Mouse (Mus musculus): ENCODE measurements around the gene Cnnm2. TPM values are rescaled to one million over a fixed set of nuclear protein-coding genes. Genes with fewer than 3 reads are reported as not detected.
A peak's percentile ranks its signal among the peaks of the same experiment; 100 is the strongest.

Gene Cnnm2
- polyA plus RNA-seq, 1 experiment from 2014 or later = 3.0 TPM

DNA sequence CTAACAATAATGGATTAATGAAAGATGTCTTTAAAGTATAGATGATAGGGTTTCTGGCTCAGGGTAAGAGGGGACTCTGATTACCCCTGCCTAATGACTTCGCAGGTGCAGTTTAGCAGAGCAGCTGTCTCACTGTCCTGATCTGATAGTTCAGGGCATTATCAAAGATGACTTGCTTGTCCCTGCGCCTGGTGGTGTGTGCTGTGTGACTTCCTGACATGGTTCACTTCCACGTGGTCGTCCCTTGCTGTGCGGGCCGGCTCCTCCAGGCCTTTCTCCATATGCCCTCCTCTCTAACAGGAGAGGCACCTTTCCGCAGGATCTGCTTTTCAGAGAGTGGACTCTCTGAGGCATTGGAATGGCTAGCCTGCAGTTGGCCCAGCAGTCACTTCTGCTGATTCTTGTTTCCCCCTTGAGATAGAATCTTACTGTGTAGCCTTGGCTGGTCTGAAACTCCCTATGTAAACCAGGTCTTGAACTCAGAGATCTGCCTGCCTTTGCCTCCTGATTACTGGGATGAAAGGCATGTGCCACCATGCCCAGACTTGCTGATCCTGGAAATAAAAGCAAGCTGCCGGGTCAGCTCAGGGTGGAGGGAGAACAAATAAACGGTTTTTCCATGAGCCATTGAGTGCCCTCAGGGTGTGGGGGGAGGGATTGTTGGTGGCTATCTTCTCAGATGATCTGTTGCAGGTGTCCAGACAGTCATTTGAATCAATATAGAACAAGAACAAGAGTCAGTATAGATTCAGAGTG lies 44.7 kb downstream of the Cnnm2 start:
- no peak overlapping the region for H3K27ac ChIP-seq (replicated peaks)
- 66% methylated on average over 9 of the region's 9 CpGs for WGBS
- H3K9me3 ChIP-seq = no peaks in the 10 kb centered on the region
- peaks cover 20% of the 10 kb centered on the region for H3K4me1 ChIP-seq
- H3K27me3 ChIP-seq (replicated peaks; ENCODE audit: low read depth, poor library complexity, severe bottlenecking) = no peaks in the 10 kb centered on the region
- peak; percentile 28 for DNase-seq (ENCODE audit: low spot score)
- H3K4me3 ChIP-seq = no peak overlapping the region
- no peaks in the 10 kb centered on the region for H3K36me3 ChIP-seq (replicated peaks)

DNA sequence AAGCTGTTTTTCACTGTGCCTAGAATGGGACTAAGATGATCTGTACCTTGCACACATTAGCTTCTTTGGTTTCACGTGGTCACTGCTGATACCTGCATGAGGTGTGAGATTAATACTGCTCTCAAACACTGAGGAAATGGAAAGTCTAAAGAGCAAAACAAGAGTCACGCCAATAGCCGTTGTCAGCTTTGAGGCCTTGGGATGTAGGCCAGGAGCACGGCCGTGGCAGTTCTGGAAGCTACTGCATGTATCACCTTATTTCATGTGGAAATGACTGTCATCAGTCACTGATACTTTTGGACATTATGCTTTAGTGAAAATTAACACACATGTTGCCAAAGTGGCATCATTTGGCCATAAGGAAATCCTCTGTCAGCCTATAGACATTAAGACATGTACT lies 46.9 kb downstream of the Cnnm2 start:
- H3K27me3 ChIP-seq (replicated peaks; ENCODE audit: low read depth, poor library complexity, severe bottlenecking) = no peaks in the 10 kb centered on the region
- WGBS = 96% methylated on average over 5 of the region's 5 CpGs
- no peak for DNase-seq (ENCODE audit: low spot score)
- peaks cover 20% of the 10 kb centered on the region for H3K4me1 ChIP-seq
- no peaks in the 10 kb centered on the region for H3K36me3 ChIP-seq (replicated peaks)
- H3K9me3 ChIP-seq = no peaks in the 10 kb centered on the region
- H3K4me3 ChIP-seq = no peak overlapping the region
- no peak overlapping the region for H3K27ac ChIP-seq (replicated peaks)

GRCm38 (mm10) chr19:46809031-46809430 lies 47.6 kb downstream of the Cnnm2 start:
- no peak for DNase-seq (ENCODE audit: low spot score)
- Histone ChIP-seq H3K36me3 (replicated peaks) (no peaks in the 10 kb centered on the region), H3K27ac (replicated peaks) (no peak overlapping the region), H3K4me1 (peaks cover 14% of the 10 kb centered on the region), H3K9me3 (no peaks in the 10 kb centered on the region), H3K27me3 (replicated peaks; ENCODE audit: low read depth, poor library complexity, severe bottlenecking) (no peaks in the 10 kb centered on the region), H3K4me3 (no peak overlapping the region)
- 92% methylated on average over 5 of the region's 5 CpGs for WGBS

- Histone ChIP-seq H3K4me3 (no peak overlapping the region), H3K4me1 (peaks cover 8% of the 10 kb centered on the region), H3K27me3 (replicated peaks; ENCODE audit: low read depth, poor library complexity, severe bottlenecking) (no peaks in the 10 kb centered on the region), H3K9me3 (no peaks in the 10 kb centered on the region), H3K27ac (replicated peaks) (no peak overlapping the region), H3K36me3 (replicated peaks) (no peaks in the 10 kb centered on the region)
- WGBS = 66% methylated on average over 7 of the region's 7 CpGs
- DNase-seq (ENCODE audit: low spot score) = peak; percentile 26
Observed at GRCm38 (mm10) chr19:46819276-46819675, 57.9 kb downstream of the Cnnm2 start.

- no peaks in the 10 kb centered on the region; the same call in 1 of the 2 replicates for H3K27me3 ChIP-seq (replicated peaks; ENCODE audit: low read depth, poor library complexity, severe bottlenecking)
- H3K36me3 ChIP-seq (replicated peaks) = no peaks in the 10 kb centered on the region
- no peak overlapping the region for H3K4me3 ChIP-seq
- WGBS = 92% methylated on average over 4 of the region's 4 CpGs
- H3K4me1 ChIP-seq = peaks cover 8% of the 10 kb centered on the region
- H3K27ac ChIP-seq (replicated peaks) = no peak overlapping the region
- no peaks in the 10 kb centered on the region for H3K9me3 ChIP-seq
- DNase-seq (ENCODE audit: low spot score) = no peak
Observed at GRCm38 (mm10) chr19:46822491-46822890, 61.1 kb downstream of the Cnnm2 start.

GRCm38 (mm10) chr19:46823759-46824158 lies 62.4 kb downstream of the Cnnm2 start:
- WGBS = 88% methylated on average over 5 of the region's 5 CpGs
- no peak overlapping the region for H3K27ac ChIP-seq (replicated peaks)

GRCm38 (mm10) chr19:46824867-46825266 lies 63.5 kb downstream of the Cnnm2 start:
- DNase-seq (ENCODE audit: low spot score) = no peak
- WGBS = 85% methylated on average over 7 of the region's 7 CpGs
- Histone ChIP-seq H3K4me1 (no peaks in the 10 kb centered on the region), H3K27ac (replicated peaks) (no peak overlapping the region), H3K4me3 (no peak overlapping the region), H3K9me3 (no peaks in the 10 kb centered on the region), H3K36me3 (replicated peaks) (no peaks in the 10 kb centered on the region), H3K27me3 (replicated peaks; ENCODE audit: low read depth, poor library complexity, severe bottlenecking) (no peaks in the 10 kb centered on the region; the same call in 1 of the 2 replicates)

More at GRCm38 (mm10) chr19:46823759-46824158, 62.4 kb downstream of the Cnnm2 start:
- Histone ChIP-seq H3K4me3 (no peak overlapping the region), H3K9me3 (no peaks in the 10 kb centered on the region), H3K27me3 (replicated peaks; ENCODE audit: low read depth, poor library complexity, severe bottlenecking) (no peaks in the 10 kb centered on the region; the same call in 1 of the 2 replicates), H3K36me3 (replicated peaks) (no peaks in the 10 kb centered on the region), H3K4me1 (peaks cover 6% of the 10 kb centered on the region; the same call in 1 of the 2 replicates)
- DNase-seq (ENCODE audit: low spot score) = no peak

DNA sequence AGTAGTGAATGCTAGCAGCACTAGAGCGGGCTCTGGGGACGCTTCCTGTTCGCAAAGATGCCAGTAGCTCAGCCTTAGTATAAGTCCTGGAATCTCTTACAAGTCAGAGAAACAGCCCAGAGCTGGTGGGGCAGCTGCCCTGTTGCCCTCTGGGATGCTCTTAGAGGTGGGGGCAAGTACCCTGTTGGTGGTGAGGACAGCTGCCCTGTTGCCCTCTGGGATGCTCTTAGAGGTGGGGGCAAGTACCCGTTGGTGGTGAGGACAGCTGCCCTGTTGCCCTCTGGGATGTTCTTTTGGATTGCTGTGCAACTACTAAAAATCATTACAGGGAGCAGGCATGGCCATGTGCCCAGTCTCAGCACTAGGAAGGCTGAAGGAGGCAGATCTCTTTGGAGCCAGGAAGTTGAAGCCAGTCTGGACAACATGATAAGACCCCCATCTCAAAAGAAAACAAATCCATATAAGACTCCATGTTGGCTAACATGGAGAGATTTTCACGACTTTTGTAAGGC lies 66.3 kb downstream of the Cnnm2 start:
- H3K4me3 ChIP-seq = no peak overlapping the region
- no peaks in the 10 kb centered on the region for H3K9me3 ChIP-seq
- no peaks in the 10 kb centered on the region; the same call in 1 of the 2 replicates for H3K27me3 ChIP-seq (replicated peaks; ENCODE audit: low read depth, poor library complexity, severe bottlenecking)
- WGBS = 83% methylated on average over 5 of the region's 5 CpGs
- no peak overlapping the region for H3K27ac ChIP-seq (replicated peaks)
- DNase-seq (ENCODE audit: low spot score) = no peak
- 0 out of 2 replicates have a peak, but pooled peaks cover 4% of the 10 kb centered on the region for H3K4me1 ChIP-seq
- H3K36me3 ChIP-seq (replicated peaks) = no peaks in the 10 kb centered on the region

DNA sequence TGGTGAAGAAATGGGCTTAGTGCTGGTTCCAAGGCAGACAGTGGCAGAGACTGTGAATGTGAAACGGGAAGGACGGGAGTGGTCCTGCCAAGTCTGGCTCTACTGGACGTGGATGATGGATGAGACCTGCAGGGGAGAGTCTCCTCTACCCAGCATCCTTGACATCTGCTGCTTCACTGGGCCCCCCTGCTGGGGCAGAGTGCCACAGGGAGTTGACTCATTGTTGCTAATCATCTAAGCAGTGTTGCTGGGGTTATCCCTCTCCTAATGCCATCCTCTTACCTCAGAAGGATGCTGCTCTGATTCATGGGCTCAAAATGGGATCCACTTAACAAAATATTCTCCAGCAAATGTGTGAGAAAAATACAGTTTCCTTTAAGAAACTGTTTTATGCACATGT lies 67.6 kb downstream of the Cnnm2 start:
- Histone ChIP-seq H3K36me3 (replicated peaks) (no peaks in the 10 kb centered on the region), H3K9me3 (no peaks in the 10 kb centered on the region), H3K4me1 (0 out of 2 replicates have a peak, but pooled peaks cover 4% of the 10 kb centered on the region), H3K27me3 (replicated peaks; ENCODE audit: low read depth, poor library complexity, severe bottlenecking) (no peaks in the 10 kb centered on the region; the same call in 1 of the 2 replicates), H3K4me3 (no peak overlapping the region), H3K27ac (replicated peaks) (no peak overlapping the region)
- DNase-seq (ENCODE audit: low spot score) = no peak
- WGBS = 70% methylated on average over 3 of the region's 3 CpGs

GRCm38 (mm10) chr19:46831381-46831780 lies 70.0 kb downstream of the Cnnm2 start:
- Histone ChIP-seq H3K9me3 (no peaks in the 10 kb centered on the region), H3K27ac (replicated peaks) (no peak overlapping the region), H3K27me3 (replicated peaks; ENCODE audit: low read depth, poor library complexity, severe bottlenecking) (no peaks in the 10 kb centered on the region; the same call in 1 of the 2 replicates), H3K4me3 (no peak overlapping the region), H3K36me3 (replicated peaks) (no peaks in the 10 kb centered on the region), H3K4me1 (peaks cover 14% of the 10 kb centered on the region; the same call in 1 of the 2 replicates)
- no peak for DNase-seq (ENCODE audit: low spot score)
- 83% methylated on average over 9 of the region's 9 CpGs for WGBS

DNA sequence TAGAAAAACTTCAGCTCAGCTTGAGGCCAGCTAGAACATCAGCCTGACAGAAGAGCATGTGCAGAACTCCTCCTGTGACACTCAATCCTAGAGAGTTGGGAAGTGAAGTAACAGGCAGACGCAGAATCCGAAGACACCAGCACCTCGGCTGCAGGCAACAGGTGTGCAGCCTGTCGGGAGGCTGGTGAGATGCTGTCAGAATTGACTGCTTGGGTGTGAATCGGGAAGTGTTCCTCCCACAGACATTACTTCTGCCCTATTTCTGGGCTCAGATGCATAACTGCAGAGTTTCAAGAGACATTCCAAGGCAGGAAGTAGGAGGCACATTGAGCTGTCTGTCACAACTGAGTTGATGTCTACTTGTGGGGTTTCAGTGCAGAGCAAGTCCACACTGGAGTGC lies 72.9 kb downstream of the Cnnm2 start:
- Histone ChIP-seq H3K27me3 (replicated peaks; ENCODE audit: low read depth, poor library complexity, severe bottlenecking) (no peaks in the 10 kb centered on the region), H3K9me3 (no peaks in the 10 kb centered on the region), H3K27ac (replicated peaks) (no peak overlapping the region), H3K4me3 (no peak overlapping the region), H3K36me3 (replicated peaks) (no peaks in the 10 kb centered on the region), H3K4me1 (peaks cover 14% of the 10 kb centered on the region; the same call in 1 of the 2 replicates)
- WGBS = 88% methylated on average over 5 of the region's 5 CpGs
- DNase-seq (ENCODE audit: low spot score) = no peak

GRCm38 (mm10) chr19:46835339-46835738 lies 73.9 kb downstream of the Cnnm2 start:
- 81% methylated on average over 4 of the region's 4 CpGs for WGBS
- no peaks in the 10 kb centered on the region for H3K9me3 ChIP-seq
- H3K4me1 ChIP-seq = peaks cover 18% of the 10 kb centered on the region; the same call in 1 of the 2 replicates
- no peak overlapping the region for H3K27ac ChIP-seq (replicated peaks)
- no peak overlapping the region for H3K4me3 ChIP-seq
- H3K27me3 ChIP-seq (replicated peaks; ENCODE audit: low read depth, poor library complexity, severe bottlenecking) = no peaks in the 10 kb centered on the region
- no peaks in the 10 kb centered on the region for H3K36me3 ChIP-seq (replicated peaks)
- DNase-seq (ENCODE audit: low spot score) = no peak

- Histone ChIP-seq H3K27me3 (replicated peaks; ENCODE audit: low read depth, poor library complexity, severe bottlenecking) (no peaks in the 10 kb centered on the region), H3K27ac (replicated peaks) (no peak overlapping the region), H3K36me3 (replicated peaks) (no peaks in the 10 kb centered on the region), H3K4me1 (peaks cover 15% of the 10 kb centered on the region; the same call in 1 of the 2 replicates), H3K9me3 (no peaks in the 10 kb centered on the region), H3K4me3 (no peak overlapping the region)
- 83% methylated on average over 3 of the region's 3 CpGs for WGBS
- DNase-seq (ENCODE audit: low spot score) = no peak
Observed at GRCm38 (mm10) chr19:46836085-46836484, 74.7 kb downstream of the Cnnm2 start.

Data from embryonic facial prominence, embryonic 10.5 days (tissue).